Mouse (Mus musculus) liver, adult 2 months (tissue): ENCODE data around the gene Tha1. TPM values are rescaled to one million over a fixed set of nuclear protein-coding genes. Genes with fewer than 3 reads are reported as not detected.

Experiments
- DNase-seq: peaks from one replicate; pipeline ENCODE4 v3.0.0-alpha.2; 2011; ENCODE audit warnings: low read depth, low spot score; ENCODE audit errors: extremely low read depth
- H3K27ac ChIP-seq: fragments of 200-500 bp; replicated peaks from 2 replicates; pipeline ENCODE4 v1.5.1; 2012; ENCODE audit warnings: low read depth, mild to moderate bottlenecking, control low read depth, inconsistent platforms, low read length; ENCODE audit not compliant: insufficient read depth
- H3K27me3 ChIP-seq: fragments of 200-500 bp; 2 replicates; pipeline ENCODE4 v1.6.1; 2012; ENCODE audit warnings: mild to moderate bottlenecking, moderate library complexity, low read length, inconsistent platforms; ENCODE audit not compliant: control insufficient read depth, insufficient read depth
- H3K36me3 ChIP-seq: fragments of 200-500 bp; 2 replicates; pipeline ENCODE4 v1.6.1; 2012; ENCODE audit warnings: low read length, inconsistent platforms; ENCODE audit not compliant: control insufficient read depth, insufficient read depth
- H3K4me1 ChIP-seq: fragments of 200-500 bp; 2 replicates; pipeline ENCODE4 v1.6.1; 2011; ENCODE audit warnings: low read length; ENCODE audit not compliant: control insufficient read depth, insufficient read depth
- H3K4me3 ChIP-seq: fragments of 200-500 bp; 2 replicates; pipeline ENCODE4 v1.5.1; 2011; ENCODE audit warnings: low read depth, mild to moderate bottlenecking, control low read depth, low read length, moderate library complexity; ENCODE audit not compliant: insufficient read depth
- H3K79me2 ChIP-seq: fragments of 200-500 bp; 2 replicates; pipeline ENCODE4 v1.6.1; 2012; ENCODE audit warnings: inconsistent platforms, mild to moderate bottlenecking, low read length, moderate library complexity; ENCODE audit not compliant: control insufficient read depth, insufficient read depth
- H3K9ac ChIP-seq: fragments of 200-500 bp; 2 replicates; pipeline ENCODE4 v1.6.1; 2012; ENCODE audit warnings: low read depth, mild to moderate bottlenecking, control low read depth, inconsistent platforms, low read length
- CTCF ChIP-seq: fragments of 200-500 bp; IDR thresholded peaks from 2 replicates; pipeline ENCODE4 v1.5.1; 2011; ENCODE audit warnings: low read depth, low read length, control low read depth
- POLR2A ChIP-seq: fragments of 200-500 bp; IDR thresholded peaks from 2 replicates; pipeline ENCODE4 v1.6.1; 2011; ENCODE audit warnings: low read length, control low read depth; ENCODE audit not compliant: insufficient read depth; ENCODE audit errors: extremely low read depth
- WGBS: fragments of 180-500 bp; shearing (Covaris S2); methylation state at CpG from one replicate; pipeline ENCODE4 v1.1.7; 2018; 5-methylcytosine and 5-hydroxymethylcytosine counted together
- polyA plus RNA-seq: library from polyadenylated mRNA; depleted of rRNA; stranded (reverse); fragments of >200 nt; gene quantifications from 2 replicates; pipeline ENCODE4 v1.2.3, GENCODE M21; 2012
- total RNA-seq: library from RNA; depleted of rRNA; stranded (reverse); fragments of >200 nt; gene quantifications from 2 replicates; pipeline ENCODE4 v1.2.3, GENCODE M21; 2014

Tha1 gene
- total and polyA plus RNA-seq, 2 experiments = 7.4 to 11.4 TPM

DNA sequence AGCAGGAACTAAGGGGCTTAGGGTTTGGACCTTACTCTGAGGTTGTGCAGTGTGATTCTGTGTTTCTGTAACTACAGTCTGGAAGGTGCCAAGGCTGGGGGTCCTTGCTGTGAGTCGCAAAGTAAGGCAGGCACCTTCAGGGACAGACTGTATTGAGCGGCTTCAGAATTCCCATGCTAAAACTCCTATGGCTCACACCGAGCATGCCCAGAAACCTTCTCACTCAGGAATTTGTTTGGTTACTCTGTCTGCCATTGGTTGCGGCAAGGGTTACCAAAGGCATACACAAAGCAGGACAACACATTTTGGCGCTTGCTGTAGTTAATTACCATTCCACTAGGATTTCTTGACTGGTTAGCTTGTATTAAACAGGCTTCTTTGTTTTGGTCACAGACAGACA, 47.1 kb downstream of the Tha1 start:
- H3K79me2 ChIP-seq = no peaks in the 10 kb centered on the region
- peaks cover 49% of the 10 kb centered on the region for H3K4me1 ChIP-seq
- no peak for TF ChIP-seq POLR2A
- TF ChIP-seq CTCF = no peak
- DNase-seq = no peak
- H3K4me3 ChIP-seq = peak overlapping the region; percentile 78
- H3K27ac ChIP-seq = peak overlapping the region; percentile 97
- no peaks in the 10 kb centered on the region for H3K27me3 ChIP-seq
- H3K36me3 ChIP-seq = no peaks in the 10 kb centered on the region
- 10% methylated on average over 5 of the region's 5 CpGs for WGBS
- peak overlapping the region; percentile 83 for H3K9ac ChIP-seq

DNA sequence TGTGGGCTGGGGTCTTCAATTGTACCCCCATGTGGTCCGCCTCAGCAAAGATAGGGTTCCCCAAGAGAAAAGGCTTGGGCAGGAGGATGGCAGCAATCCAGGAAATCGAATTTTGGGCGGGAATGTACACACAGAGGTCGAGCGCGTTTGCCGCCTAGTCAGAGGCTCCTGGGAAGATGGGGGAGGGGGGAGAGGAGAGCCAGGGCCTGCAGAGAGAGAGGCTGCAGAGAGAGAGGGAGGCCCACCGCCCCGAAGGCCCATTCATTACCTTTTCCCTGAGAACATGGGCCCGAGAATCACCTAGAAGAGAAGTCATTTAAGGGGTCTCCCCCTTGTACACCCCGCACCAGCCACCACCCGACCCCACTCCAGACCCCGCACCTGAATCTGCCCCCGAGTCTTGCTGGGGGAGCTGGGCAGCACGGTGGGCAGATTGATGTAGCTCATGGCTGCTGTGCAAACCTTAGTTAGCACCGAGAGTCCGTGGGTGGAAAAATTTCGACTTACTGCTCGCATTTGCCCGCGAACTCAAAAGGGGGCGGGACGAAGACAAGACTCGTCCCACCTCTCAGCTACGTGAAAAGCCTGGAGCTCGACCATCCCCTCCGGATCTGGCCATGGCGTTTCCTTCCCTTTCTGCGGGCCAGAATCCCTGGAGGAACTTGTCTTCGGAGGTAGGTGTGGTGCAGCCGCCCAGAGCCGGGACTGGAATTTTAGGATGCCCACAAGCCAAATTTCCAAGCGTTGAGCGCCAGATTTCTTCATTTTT, 47.8 kb downstream of the Tha1 start, which contains the start of the genes Afmid and Tk1:
TSS of gene Afmid (plus strand) at position 592 of the 769 bp plus-strand sequence.
TSS of gene Tk1 (minus strand) at position 760 of the 769 bp plus-strand sequence.
- Histone ChIP-seq H3K79me2 (no peaks in the 10 kb centered on the region), H3K27ac (peak within 1 kb of the TSS; percentile 97), H3K4me1 (peaks cover 42% of the 10 kb centered on the region), H3K4me3 (peak within 1 kb of the TSS; percentile 78), H3K27me3 (no peaks in the 10 kb centered on the region), H3K36me3 (no peaks in the 10 kb centered on the region), H3K9ac (peak within 1 kb of the TSS; percentile 83)
- peak; percentile 81 for DNase-seq
- TF ChIP-seq POLR2A = peak; percentile 85
- no peak for TF ChIP-seq CTCF
- 1% methylated on average over 34 of the region's 34 CpGs for WGBS

GRCm38 (mm10) chr11:117824060-117824969, 49.0 kb downstream of the Tha1 start:
- Histone ChIP-seq H3K9ac (peak overlapping the region; percentile 17), H3K79me2 (no peaks in the 10 kb centered on the region), H3K27ac (peak overlapping the region; percentile 38), H3K4me3 (peak overlapping the region; percentile 12; the same call in 1 of the 2 replicates), H3K36me3 (no peaks in the 10 kb centered on the region), H3K4me1 (peaks cover 39% of the 10 kb centered on the region), H3K27me3 (no peaks in the 10 kb centered on the region)
- WGBS = 1% methylated on average over 23 of the region's 23 CpGs
- peak; percentile 70 for DNase-seq
- TF ChIP-seq CTCF (peak; percentile 97), POLR2A (no peak)

GRCm38 (mm10) chr11:117823411-117823810, 49.9 kb downstream of the Tha1 start:
- TF ChIP-seq CTCF = no peak
- no peak for TF ChIP-seq POLR2A
- DNase-seq = peak; percentile 84
- Histone ChIP-seq H3K79me2 (no peaks in the 10 kb centered on the region), H3K36me3 (no peaks in the 10 kb centered on the region), H3K27me3 (no peaks in the 10 kb centered on the region), H3K27ac (peak overlapping the region; percentile 38; the same call in 1 of the 2 replicates), H3K4me1 (peaks cover 36% of the 10 kb centered on the region), H3K9ac (no peak overlapping the region), H3K4me3 (no peak overlapping the region)
- WGBS = 26% methylated on average over 6 of the region's 6 CpGs

DNA sequence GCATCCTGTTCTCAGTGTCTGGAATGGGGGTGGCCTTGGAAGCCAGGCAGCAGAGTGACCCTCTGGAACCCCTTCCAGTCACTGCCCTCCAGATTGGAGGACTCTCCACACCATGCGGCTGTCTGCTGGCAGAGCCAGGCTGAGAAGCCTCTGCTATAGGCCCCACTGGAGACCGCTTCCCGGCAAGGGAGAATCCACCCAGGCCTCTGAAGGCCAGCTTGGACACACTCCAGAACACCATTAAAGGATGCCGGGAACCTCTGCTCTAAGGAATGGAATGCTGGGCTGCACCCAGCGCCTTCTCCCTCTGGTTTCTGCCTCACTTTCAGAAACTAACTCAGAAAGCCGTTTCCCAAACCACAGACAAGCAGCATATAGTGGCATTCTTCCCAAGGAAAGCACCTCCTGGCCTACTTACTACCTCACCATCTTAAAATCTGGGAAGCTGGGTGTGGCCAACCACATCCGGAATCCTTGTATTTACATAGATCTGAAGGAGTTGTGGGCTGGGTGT, 50.5 kb downstream of the Tha1 start:
- no peak for DNase-seq
- no peak for TF ChIP-seq CTCF
- TF ChIP-seq POLR2A = no peak
- Histone ChIP-seq H3K4me3 (no peak overlapping the region), H3K36me3 (no peaks in the 10 kb centered on the region; the same call in 1 of the 2 replicates), H3K4me1 (peaks cover 30% of the 10 kb centered on the region), H3K79me2 (no peaks in the 10 kb centered on the region), H3K27me3 (no peaks in the 10 kb centered on the region), H3K9ac (no peak overlapping the region), H3K27ac (no peak overlapping the region)
- WGBS = 78% methylated on average over 7 of the region's 7 CpGs
